Mouse (Mus musculus): ENCODE data around the gene Aplnr.

DNA sequence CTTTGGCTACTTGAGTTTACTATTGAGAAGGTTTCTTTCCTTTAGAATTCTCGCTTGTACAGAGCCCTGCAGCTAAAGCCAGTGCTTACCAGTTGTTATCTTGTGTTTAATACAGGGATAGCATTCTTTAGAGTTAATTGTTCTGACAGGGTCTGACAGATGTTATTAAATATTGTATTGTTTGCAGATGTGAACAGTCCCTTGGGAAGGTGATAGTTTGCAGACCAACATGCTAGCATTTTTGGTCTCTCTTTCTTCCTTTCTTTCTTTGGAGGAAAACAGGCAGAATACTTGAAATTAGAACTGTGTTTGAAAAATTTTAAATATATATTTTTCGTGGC is 36.7 kb downstream of the Aplnr start:
- no peak for TF ChIP-seq POLR2A (IDR thresholded peaks at IDR 0.05; ENCODE audit: low read depth, low read length)
- no peak for TF ChIP-seq CTCF (IDR thresholded peaks at IDR 0.05; ENCODE audit: extremely low read depth, insufficient read depth, insufficient read length, insufficient replicate concordance)

All from spleen, adult 2 months (tissue).